Mouse (Mus musculus): ENCODE results near the gene Antxrl.

DNA sequence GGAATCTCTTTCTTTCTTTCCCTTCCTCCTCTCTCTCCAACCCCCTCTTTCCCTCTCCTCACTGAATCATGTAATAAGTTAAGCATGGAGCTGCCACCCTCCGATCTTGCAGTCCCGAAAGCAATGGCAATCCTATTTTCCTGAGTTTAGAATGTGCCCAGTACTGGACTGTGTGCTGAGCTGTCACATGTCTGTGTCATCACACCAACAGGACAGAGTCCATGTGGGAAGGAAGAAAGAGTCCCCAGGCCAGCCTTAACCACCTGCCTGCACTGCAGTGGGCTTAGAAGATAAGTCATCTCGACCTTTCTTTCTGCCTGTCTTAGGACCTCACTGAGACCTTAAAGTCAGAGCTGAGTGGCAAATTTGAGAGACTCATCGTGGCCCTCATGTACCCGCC is 39.0 kb downstream of the Antxrl start:
- TF ChIP-seq CTCF (IDR thresholded peaks at IDR 0.05; ENCODE audit: low read depth) (no peak), EP300 (IDR thresholded peaks at IDR 0.05; ENCODE audit: low read depth) (no peak)
